Mouse (Mus musculus): ENCODE data around the gene Rpl26. TPM values are rescaled to one million over a fixed set of nuclear protein-coding genes. Genes with fewer than 3 reads are reported as not detected.
"Not testable (repeated sequence)": the region's sequence is repeated elsewhere in the genome, so short reads cannot be mapped to it uniquely, and the experiment has no call there.

The Rpl26 gene
- total RNA-seq, 2 experiments from 2014 or later, result 701 to 756 TPM

GRCm38 (mm10) chr11:68905138-68905531 lies 3.8 kb downstream of the Rpl26 start:
- DNase-seq (ENCODE audit: extremely low spot score in 1 of 2, low spot score in 2 of 2), result no peak
- intact Hi-C loops (cut with DNase I), result loop anchor here (2.0 kb wide), 1 partner anchor 78 kb away; no protein-coding TSS in a partner anchor

- DNase-seq (ENCODE audit: extremely low spot score in 1 of 2, low spot score in 2 of 2), result no peak
- intact Hi-C loops (cut with DNase I), result loop anchor here (2.0 kb wide), 1 partner anchor 77 kb away; no protein-coding TSS in a partner anchor
Measured at GRCm38 (mm10) chr11:68905665-68906460, 4.5 kb downstream of the Rpl26 start.

- intact Hi-C loops (cut with DNase I), result no loop called here
- DNase-seq (ENCODE audit: extremely low spot score in 1 of 2, low spot score in 2 of 2), result peak in 1 of 2 experiments; percentile 43
Measured at GRCm38 (mm10) chr11:68906461-68906790, 5.0 kb downstream of the Rpl26 start.

- intact Hi-C loops (cut with DNase I), result no loop called here
- DNase-seq (ENCODE audit: extremely low spot score in 1 of 2, low spot score in 2 of 2), result no peak
Measured at GRCm38 (mm10) chr11:68907251-68907650, 5.9 kb downstream of the Rpl26 start.

- no peak for DNase-seq (ENCODE audit: extremely low spot score in 1 of 2, low spot score in 2 of 2)
Measured at GRCm38 (mm10) chr11:68908846-68909503, 7.6 kb downstream of the Rpl26 start.

GRCm38 (mm10) chr11:68911531-68912177 lies 10.3 kb downstream of the Rpl26 start:
- DNase-seq (ENCODE audit: extremely low spot score in 1 of 2, low spot score in 2 of 2), result no peak
- intact Hi-C loops (cut with DNase I), result no loop called here

More at GRCm38 (mm10) chr11:68908846-68909503, 7.6 kb downstream of the Rpl26 start:
- intact Hi-C loops (cut with DNase I), result no loop called here

- no peak for DNase-seq (ENCODE audit: extremely low spot score in 1 of 2, low spot score in 2 of 2)
- intact Hi-C loops (cut with DNase I), result no loop called here
Measured at GRCm38 (mm10) chr11:68914566-68914965, 13.2 kb downstream of the Rpl26 start.

- intact Hi-C loops (cut with DNase I), result no loop called here
- DNase-seq (ENCODE audit: extremely low spot score in 1 of 2, low spot score in 2 of 2), result no peak
Measured at GRCm38 (mm10) chr11:68923191-68923590, 21.8 kb downstream of the Rpl26 start.

GRCm38 (mm10) chr11:68924749-68925148 lies 23.4 kb downstream of the Rpl26 start:
- intact Hi-C loops (cut with DNase I), result no loop called here
- DNase-seq (ENCODE audit: extremely low spot score in 1 of 2, low spot score in 2 of 2), result no peak

GRCm38 (mm10) chr11:68926981-68927380 lies 25.6 kb downstream of the Rpl26 start, which contains the start of gene Odf4:
Gene Odf4, minus strand, starts transcription at chr11:68927081.
- no peak for DNase-seq (ENCODE audit: extremely low spot score in 1 of 2, low spot score in 2 of 2)
- intact Hi-C loops (cut with DNase I), result no loop called here

- no peak for DNase-seq (ENCODE audit: extremely low spot score in 1 of 2, low spot score in 2 of 2)
Measured at GRCm38 (mm10) chr11:68929947-68930346, 28.6 kb downstream of the Rpl26 start.

GRCm38 (mm10) chr11:68933885-68934507 lies 32.6 kb downstream of the Rpl26 start:
- intact Hi-C loops (cut with DNase I), result no loop called here
- DNase-seq (ENCODE audit: extremely low spot score in 1 of 2, low spot score in 2 of 2), result no peak

More at GRCm38 (mm10) chr11:68929947-68930346, 28.6 kb downstream of the Rpl26 start:
- intact Hi-C loops (cut with DNase I), result no loop called here

GRCm38 (mm10) chr11:68936951-68937350 lies 35.6 kb downstream of the Rpl26 start:
- DNase-seq (ENCODE audit: extremely low spot score in 1 of 2, low spot score in 2 of 2); intact Hi-C loops (cut with DNase I): not testable (repeated sequence)

- intact Hi-C loops (cut with DNase I), result no loop called here
- DNase-seq (ENCODE audit: extremely low spot score in 1 of 2, low spot score in 2 of 2), result peak; percentile 89 to 92
Measured at GRCm38 (mm10) chr11:68939451-68940304, 38.3 kb downstream of the Rpl26 start.

GRCm38 (mm10) chr11:68940516-68940915 lies 39.1 kb downstream of the Rpl26 start:
- intact Hi-C loops (cut with DNase I), result no loop called here
- DNase-seq (ENCODE audit: extremely low spot score in 1 of 2, low spot score in 2 of 2), result no peak

- intact Hi-C loops (cut with DNase I), result no loop called here
- no peak for DNase-seq (ENCODE audit: extremely low spot score in 1 of 2, low spot score in 2 of 2)
Measured at GRCm38 (mm10) chr11:68942731-68943130, 41.3 kb downstream of the Rpl26 start.

GRCm38 (mm10) chr11:68945245-68945644 lies 43.9 kb downstream of the Rpl26 start:
- intact Hi-C loops (cut with DNase I), result no loop called here

GRCm38 (mm10) chr11:68946001-68946400 lies 44.6 kb downstream of the Rpl26 start:
- no peak for DNase-seq (ENCODE audit: extremely low spot score in 1 of 2, low spot score in 2 of 2)
- intact Hi-C loops (cut with DNase I), result no loop called here

More at GRCm38 (mm10) chr11:68945245-68945644, 43.9 kb downstream of the Rpl26 start:
- DNase-seq (ENCODE audit: extremely low spot score in 1 of 2, low spot score in 2 of 2), result no peak
